Mouse (Mus musculus) adrenal gland, adult 8-10 months (tissue): ENCODE data around the gene Samd4b. TPM values are rescaled to one million over a fixed set of nuclear protein-coding genes. Genes with fewer than 3 reads are reported as not detected.

ENCODE experiments used
- DNase-seq: peaks from one replicate; pipeline ENCODE4 v3.0.0; 2022
- total RNA-seq, 4 experiments: library from RNA; stranded (reverse); gene quantifications; 2 replicates each; pipeline ENCODE4 v1.2.4; 2022

Samd4b gene
- total RNA-seq, 4 experiments from 2014 or later, result 62.4 to 83.9 (median 73.4) TPM

GRCm38 (mm10) chr7:28444344-28444974, 153.5 kb downstream of the Samd4b start:
- DNase-seq, result no peak

- DNase-seq, result no peak
Measured at GRCm38 (mm10) chr7:28442688-28443087, 155.3 kb downstream of the Samd4b start.

- DNase-seq, result no peak
Measured at GRCm38 (mm10) chr7:28441776-28442485, 156.0 kb downstream of the Samd4b start.

GRCm38 (mm10) chr7:28440739-28441138, 157.2 kb downstream of the Samd4b start:
- no peak for DNase-seq

- DNase-seq, result no peak
Measured at GRCm38 (mm10) chr7:28438771-28439170, 159.2 kb downstream of the Samd4b start.

- DNase-seq, result no peak
Measured at GRCm38 (mm10) chr7:28437964-28438363, 160.0 kb downstream of the Samd4b start.

- DNase-seq, result peak; percentile 78
Measured at GRCm38 (mm10) chr7:28436932-28437570, 160.9 kb downstream of the Samd4b start, which contains the start of gene Gmfg. Gene Gmfg, plus strand, starts transcription at chr7:28437447.

GRCm38 (mm10) chr7:28436271-28436904, 161.6 kb downstream of the Samd4b start:
- DNase-seq, result peak; percentile 100

GRCm38 (mm10) chr7:28435660-28436259, 162.2 kb downstream of the Samd4b start:
- DNase-seq, result peak; percentile 41

- no peak for DNase-seq
Measured at GRCm38 (mm10) chr7:28432252-28432651, 165.7 kb downstream of the Samd4b start.

GRCm38 (mm10) chr7:28430512-28430911, 167.4 kb downstream of the Samd4b start:
- no peak for DNase-seq

- DNase-seq, result no peak
Measured at GRCm38 (mm10) chr7:28427738-28428137, 170.2 kb downstream of the Samd4b start.

- no peak for DNase-seq
Measured at GRCm38 (mm10) chr7:28423018-28423417, 174.9 kb downstream of the Samd4b start.

- no peak for DNase-seq
Measured at GRCm38 (mm10) chr7:28419416-28419815, 178.5 kb downstream of the Samd4b start.

- peak; percentile 45 for DNase-seq
Measured at GRCm38 (mm10) chr7:28418096-28418670, 179.8 kb downstream of the Samd4b start.

GRCm38 (mm10) chr7:28417368-28417767, 180.6 kb downstream of the Samd4b start:
- DNase-seq, result no peak

- DNase-seq, result no peak
Measured at GRCm38 (mm10) chr7:28412826-28413225, 185.1 kb downstream of the Samd4b start.

GRCm38 (mm10) chr7:28410841-28411475, 187.0 kb downstream of the Samd4b start:
- DNase-seq, result peak; percentile 82

- no peak for DNase-seq
Measured at GRCm38 (mm10) chr7:28401942-28402341, 196.0 kb downstream of the Samd4b start.

- no peak for DNase-seq
Measured at GRCm38 (mm10) chr7:28401030-28401429, 196.9 kb downstream of the Samd4b start.

GRCm38 (mm10) chr7:28398696-28399340, 199.1 kb downstream of the Samd4b start:
- no peak for DNase-seq
